Mouse (Mus musculus): ENCODE data around the gene Vps37c.
A peak's percentile ranks its signal among the peaks of the same experiment; 100 is the strongest.

Gene Vps37c

DNA sequence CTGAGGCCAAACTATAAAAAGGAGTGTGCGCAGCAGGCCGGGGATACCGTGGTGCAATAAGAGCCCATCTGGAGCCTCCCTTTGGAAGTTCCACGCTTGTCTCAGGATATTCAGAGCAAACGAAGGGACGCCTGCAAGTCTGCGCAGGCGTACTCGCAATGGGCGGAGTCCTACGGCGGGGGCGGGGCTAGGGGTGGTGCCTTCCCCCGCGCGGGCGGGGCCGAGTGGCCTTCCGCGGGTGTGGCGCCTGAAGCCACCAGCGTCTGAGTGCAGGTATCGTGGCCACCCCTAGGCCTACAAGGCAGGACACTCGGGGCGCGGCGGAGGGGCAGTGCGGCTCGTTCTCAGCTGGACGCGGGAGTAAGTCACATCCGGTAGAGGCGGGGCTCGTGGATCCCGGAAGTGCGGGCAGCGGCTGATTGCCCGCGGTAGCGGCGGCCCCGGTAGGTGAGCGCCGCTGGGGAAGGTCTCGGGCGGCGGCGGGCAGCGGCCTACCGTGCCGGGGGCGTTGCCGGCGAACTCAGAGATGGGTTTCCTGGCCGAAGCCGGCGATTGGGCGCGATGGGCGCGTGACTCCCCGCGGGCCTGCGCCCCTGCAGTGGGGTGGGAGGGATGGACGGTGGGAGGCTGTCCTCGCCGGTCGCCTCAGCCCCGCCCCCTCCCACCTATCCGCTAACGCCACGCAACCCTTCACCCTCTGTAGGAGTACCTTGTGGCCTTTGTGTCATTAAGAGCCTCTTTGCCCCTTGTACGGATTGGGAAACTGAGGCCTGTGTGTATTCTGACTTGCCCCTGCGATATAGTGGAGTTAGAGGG lies at the start of gene Vps37c:
Gene Vps37c (plus strand): TSS at position 199 of the 816 bp plus-strand sequence.
- DNase-seq (ENCODE audit: low read depth, low spot score), result peak; percentile 90
- H3K27me3 ChIP-seq (ENCODE audit: control insufficient read depth, insufficient read depth, low read length, poor library complexity, severe bottlenecking), result no peaks in the 10 kb centered on the region
- H3K36me3 ChIP-seq (ENCODE audit: control insufficient read depth, insufficient read depth, low read length, poor library complexity, severe bottlenecking), result no peaks in the 10 kb centered on the region

DNA sequence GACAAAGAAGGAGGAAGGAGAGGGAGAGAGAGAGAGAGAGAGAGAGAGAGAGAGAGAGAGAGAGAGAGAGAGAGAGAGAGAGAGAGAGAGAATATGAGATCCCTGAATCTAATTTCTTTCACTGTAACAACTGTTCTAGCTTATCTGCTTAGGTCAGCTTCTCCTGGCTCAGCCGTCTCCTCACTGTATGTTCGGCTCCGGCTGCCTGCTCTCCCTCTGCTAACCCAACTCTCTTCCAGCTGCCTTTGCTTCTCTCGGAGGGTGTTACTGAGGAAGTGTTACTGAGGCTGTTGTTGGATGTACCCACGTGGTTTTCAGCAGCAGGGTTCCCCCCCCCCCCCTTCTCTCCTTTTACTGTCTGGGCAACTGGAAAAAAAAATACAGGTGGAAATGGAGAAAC lies 48.5 kb upstream of the Vps37c start:
- DNase-seq (ENCODE audit: low read depth, low spot score), result no peak
- Histone ChIP-seq H3K27me3 (ENCODE audit: control insufficient read depth, insufficient read depth, low read length, poor library complexity, severe bottlenecking) (peaks cover 2% of the 10 kb centered on the region; the same call in 1 of the 2 replicates), H3K36me3 (ENCODE audit: control insufficient read depth, insufficient read depth, low read length, poor library complexity, severe bottlenecking) (no peaks in the 10 kb centered on the region)

DNA sequence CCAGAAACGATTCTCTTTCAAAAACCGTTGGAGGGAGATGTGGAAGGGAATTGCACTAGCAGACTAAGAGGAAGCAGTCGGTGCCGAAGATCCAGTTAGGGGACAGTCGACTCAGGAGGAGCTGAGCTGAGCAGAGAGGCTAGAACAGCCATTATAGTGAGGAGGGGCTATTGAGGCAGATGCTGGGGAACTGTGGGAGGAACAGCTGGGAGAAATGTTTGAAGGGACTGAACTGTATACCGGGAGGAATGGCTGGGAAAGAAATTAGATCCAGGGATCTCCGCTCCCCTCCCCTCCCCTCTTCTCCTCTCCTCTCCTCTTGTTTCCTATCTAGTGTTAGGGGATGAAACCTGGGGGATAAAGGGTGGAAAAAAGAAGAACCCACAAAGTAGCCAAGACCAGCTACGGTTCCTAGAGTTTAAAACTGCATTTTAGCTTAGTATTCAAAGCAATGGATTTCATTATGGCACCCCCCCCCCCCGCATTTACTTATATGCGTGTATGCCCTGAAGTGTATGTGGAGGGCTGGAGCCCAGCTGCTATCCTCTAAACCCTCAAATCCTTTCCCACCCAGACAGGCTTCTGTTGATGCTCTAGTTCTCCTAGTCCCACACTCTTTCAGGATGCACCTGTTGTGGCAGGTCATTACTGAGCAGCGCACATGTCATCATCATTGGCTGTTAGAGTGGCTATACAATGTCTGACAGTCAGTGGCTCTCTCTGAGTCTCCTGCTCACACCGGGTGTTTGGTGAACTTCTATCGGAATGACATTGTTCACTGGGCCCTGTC lies 47.8 kb upstream of the Vps37c start:
- peaks cover 2% of the 10 kb centered on the region; the same call in 1 of the 2 replicates for H3K27me3 ChIP-seq (ENCODE audit: control insufficient read depth, insufficient read depth, low read length, poor library complexity, severe bottlenecking)
- no peak for DNase-seq (ENCODE audit: low read depth, low spot score)
- H3K36me3 ChIP-seq (ENCODE audit: control insufficient read depth, insufficient read depth, low read length, poor library complexity, severe bottlenecking), result no peaks in the 10 kb centered on the region

DNA sequence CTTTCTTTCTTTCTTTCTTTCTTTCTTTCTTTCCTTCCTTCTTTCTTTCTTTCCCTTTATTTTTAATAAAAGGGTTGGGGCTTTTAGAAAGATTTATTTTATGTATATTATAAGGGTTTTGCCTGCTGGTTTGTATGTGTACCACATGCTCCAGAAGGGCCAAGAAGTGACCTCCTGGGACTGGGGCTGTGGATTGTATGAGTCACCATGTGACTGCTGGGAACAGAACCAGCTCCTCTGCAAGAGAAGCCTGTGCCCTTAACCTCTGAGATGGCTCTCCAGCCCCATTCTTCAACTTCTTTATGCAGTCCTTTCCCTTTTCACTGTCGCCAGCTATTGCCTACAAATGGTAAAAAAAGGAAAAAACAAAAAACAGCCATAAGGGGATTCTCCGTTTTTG lies 42.9 kb upstream of the Vps37c start:
- no peaks in the 10 kb centered on the region for H3K36me3 ChIP-seq (ENCODE audit: control insufficient read depth, insufficient read depth, low read length, poor library complexity, severe bottlenecking)
- H3K27me3 ChIP-seq (ENCODE audit: control insufficient read depth, insufficient read depth, low read length, poor library complexity, severe bottlenecking), result no peaks in the 10 kb centered on the region; the same call in 1 of the 2 replicates
- DNase-seq (ENCODE audit: low read depth, low spot score), result no peak

DNA sequence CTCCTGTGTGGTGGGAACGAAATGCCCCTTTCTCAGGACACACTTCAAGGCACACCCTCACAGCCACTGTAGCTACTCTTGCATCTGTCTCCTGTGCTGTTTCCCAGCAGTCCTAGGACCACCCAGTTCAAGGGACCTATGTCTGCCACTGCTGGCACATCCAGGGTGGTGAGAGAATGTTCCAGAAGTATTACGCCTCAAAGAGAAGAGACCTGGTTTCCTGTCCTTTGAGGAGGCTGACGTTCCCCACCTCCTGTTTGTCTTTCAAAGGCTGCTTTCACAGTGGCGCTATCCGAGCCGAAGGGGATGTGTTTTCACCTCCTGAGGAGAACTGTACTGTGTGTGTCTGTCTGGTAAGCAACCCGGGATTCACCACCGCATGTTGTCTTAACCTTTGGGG lies 40.4 kb upstream of the Vps37c start:
- DNase-seq (ENCODE audit: low read depth, low spot score), result no peak
- H3K27me3 ChIP-seq (ENCODE audit: control insufficient read depth, insufficient read depth, low read length, poor library complexity, severe bottlenecking), result no peaks in the 10 kb centered on the region
- no peaks in the 10 kb centered on the region for H3K36me3 ChIP-seq (ENCODE audit: control insufficient read depth, insufficient read depth, low read length, poor library complexity, severe bottlenecking)

DNA sequence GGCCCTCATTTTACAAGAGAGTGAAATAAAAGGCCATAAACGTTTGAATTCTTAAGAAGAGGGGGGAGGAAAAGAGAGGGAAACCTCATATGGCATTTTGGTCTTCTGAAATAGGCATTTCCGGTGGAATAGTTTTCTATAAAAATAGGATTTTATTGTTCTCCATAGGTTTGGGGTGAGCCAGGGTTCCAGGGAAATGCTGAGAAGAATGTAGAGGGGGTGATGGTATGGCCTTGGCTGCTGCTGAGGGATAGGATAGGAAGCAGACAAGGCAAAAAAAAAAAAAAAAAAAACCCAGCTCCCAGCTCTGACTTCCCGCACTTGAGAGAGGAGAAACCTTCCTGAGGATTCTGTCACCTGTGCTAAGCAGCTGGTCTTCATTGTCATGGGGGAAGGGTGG lies 32.5 kb upstream of the Vps37c start:
- no peak for DNase-seq (ENCODE audit: low read depth, low spot score)
- no peaks in the 10 kb centered on the region for H3K36me3 ChIP-seq (ENCODE audit: control insufficient read depth, insufficient read depth, low read length, poor library complexity, severe bottlenecking)

DNA sequence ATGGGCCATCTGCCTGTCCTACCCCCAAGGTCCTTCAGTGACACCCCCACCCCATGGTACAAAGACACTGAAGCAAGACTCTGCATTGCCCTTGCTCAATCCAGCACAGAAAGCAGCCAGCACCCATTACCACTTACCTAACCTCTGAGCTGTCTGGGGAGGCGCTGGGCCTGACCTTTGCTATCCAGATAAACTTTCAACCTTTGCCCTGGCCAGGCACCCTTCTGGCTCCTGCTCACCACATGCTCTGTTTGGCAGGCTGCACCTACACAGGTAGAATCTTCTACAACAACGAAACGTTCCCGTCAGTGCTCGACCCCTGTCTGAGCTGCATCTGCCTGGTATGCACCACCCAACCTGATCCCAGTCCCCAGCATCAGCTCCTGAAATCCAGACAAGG lies 30.8 kb upstream of the Vps37c start:
- no peak for DNase-seq (ENCODE audit: low read depth, low spot score)
- H3K36me3 ChIP-seq (ENCODE audit: control insufficient read depth, insufficient read depth, low read length, poor library complexity, severe bottlenecking), result no peaks in the 10 kb centered on the region
- no peaks in the 10 kb centered on the region for H3K27me3 ChIP-seq (ENCODE audit: control insufficient read depth, insufficient read depth, low read length, poor library complexity, severe bottlenecking)

More for the DNA sequence above, 32.5 kb upstream of the Vps37c start:
- H3K27me3 ChIP-seq (ENCODE audit: control insufficient read depth, insufficient read depth, low read length, poor library complexity, severe bottlenecking), result no peaks in the 10 kb centered on the region

DNA sequence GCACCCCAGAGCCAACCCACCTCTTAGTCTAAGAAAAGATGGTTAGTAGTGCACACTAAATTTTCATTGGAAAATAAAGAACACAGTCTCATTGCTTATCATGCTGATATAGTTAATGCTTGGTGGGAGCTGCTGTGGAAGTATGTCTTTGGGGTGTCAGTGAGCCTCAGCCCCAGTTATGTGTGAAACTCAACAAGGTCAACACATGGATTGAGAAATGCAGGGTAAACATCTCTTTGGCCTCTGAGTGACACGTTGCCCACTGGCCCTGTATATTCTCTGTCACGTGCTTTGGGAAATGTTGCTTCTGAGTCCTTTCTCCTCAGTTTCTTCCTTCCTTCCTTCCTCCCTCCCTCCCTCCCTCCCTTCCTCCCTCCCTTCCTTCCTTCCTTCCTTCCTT lies 30.1 kb upstream of the Vps37c start:
- H3K27me3 ChIP-seq (ENCODE audit: control insufficient read depth, insufficient read depth, low read length, poor library complexity, severe bottlenecking), result no peaks in the 10 kb centered on the region
- H3K36me3 ChIP-seq (ENCODE audit: control insufficient read depth, insufficient read depth, low read length, poor library complexity, severe bottlenecking), result no peaks in the 10 kb centered on the region
- DNase-seq (ENCODE audit: low read depth, low spot score), result no peak

DNA sequence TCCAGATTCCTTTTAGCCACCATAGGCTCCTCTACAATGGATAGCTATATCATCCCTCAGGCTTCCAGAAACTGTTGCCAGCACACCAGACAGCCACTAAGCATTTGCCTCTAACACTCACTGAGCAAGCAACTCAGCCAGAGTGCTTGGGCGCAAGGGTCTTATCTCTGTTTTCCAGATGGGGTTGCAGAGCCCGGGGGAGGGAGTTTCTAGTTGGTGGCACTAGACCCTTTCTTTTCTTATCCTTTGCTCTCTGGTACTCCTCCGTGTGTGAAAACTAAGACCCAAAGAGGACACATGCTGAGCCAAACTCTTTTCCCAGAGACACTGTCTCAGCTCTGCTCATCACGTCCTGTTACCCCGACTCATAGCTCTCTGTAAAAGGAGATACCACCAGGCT lies 27.2 kb upstream of the Vps37c start:
- H3K27me3 ChIP-seq (ENCODE audit: control insufficient read depth, insufficient read depth, low read length, poor library complexity, severe bottlenecking), result no peaks in the 10 kb centered on the region
- DNase-seq (ENCODE audit: low read depth, low spot score), result no peak
- H3K36me3 ChIP-seq (ENCODE audit: control insufficient read depth, insufficient read depth, low read length, poor library complexity, severe bottlenecking), result no peaks in the 10 kb centered on the region

DNA sequence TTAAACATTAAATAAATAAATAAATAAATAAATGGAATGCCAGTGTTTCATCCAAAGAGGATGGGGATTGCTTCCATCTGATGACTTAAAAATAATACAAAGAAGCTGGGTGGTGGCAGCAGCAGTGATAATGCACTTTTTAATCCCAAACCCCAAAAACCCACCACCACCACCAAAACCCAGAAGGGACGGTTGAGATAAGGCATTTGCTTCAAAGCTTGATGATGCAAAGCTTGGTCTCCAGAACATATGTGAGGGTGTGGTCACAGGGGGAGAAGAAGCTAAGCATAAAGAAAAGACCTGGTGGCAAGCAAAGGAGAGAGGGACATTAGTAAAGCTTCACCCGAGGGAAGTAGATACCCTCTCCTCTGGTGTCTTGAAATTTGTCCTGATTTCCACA lies 26.6 kb upstream of the Vps37c start:
- no peaks in the 10 kb centered on the region for H3K27me3 ChIP-seq (ENCODE audit: control insufficient read depth, insufficient read depth, low read length, poor library complexity, severe bottlenecking)
- no peaks in the 10 kb centered on the region for H3K36me3 ChIP-seq (ENCODE audit: control insufficient read depth, insufficient read depth, low read length, poor library complexity, severe bottlenecking)
- no peak for DNase-seq (ENCODE audit: low read depth, low spot score)

DNA sequence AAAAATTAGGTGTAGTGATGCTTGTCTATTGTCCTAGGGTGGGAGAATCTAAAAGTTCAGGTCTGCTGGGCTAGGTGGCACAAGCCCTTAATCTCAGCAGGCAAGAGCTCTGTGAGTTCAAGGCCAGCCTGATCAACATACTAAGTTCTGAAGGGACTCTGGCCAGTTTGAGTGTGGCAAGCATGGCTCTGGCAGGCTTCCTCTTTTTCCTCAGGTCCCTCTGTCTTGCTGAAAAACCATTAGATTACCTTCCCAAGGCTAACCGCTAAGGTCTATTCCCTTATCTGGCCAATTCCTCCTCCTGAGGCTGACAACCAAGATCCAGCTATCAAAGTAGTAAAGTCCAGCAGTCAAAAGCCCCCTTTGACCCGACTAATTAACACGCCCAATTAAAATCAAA lies 25.9 kb upstream of the Vps37c start:
- Histone ChIP-seq H3K27me3 (ENCODE audit: control insufficient read depth, insufficient read depth, low read length, poor library complexity, severe bottlenecking) (no peaks in the 10 kb centered on the region), H3K36me3 (ENCODE audit: control insufficient read depth, insufficient read depth, low read length, poor library complexity, severe bottlenecking) (no peaks in the 10 kb centered on the region)
- no peak for DNase-seq (ENCODE audit: low read depth, low spot score)

DNA sequence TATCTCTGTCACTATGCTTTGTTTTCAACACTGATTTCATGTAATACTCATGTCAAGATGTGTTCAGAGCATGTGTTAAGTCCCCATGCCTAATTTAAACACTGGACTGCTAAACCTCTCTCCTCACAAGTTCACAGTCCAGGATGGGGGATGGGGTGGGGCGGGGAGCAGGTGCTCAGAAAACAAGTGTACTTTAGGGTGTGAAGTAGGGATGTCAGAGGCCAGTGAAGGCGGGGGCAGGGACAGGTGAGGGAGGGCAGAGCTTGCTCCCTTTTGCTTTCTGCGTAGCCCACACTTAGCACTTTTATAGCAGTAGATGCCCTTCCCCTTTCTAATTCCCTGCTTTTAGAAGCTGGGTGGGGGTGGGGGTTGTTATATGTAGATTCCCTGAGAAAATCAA lies 23.4 kb upstream of the Vps37c start:
- Histone ChIP-seq H3K36me3 (ENCODE audit: control insufficient read depth, insufficient read depth, low read length, poor library complexity, severe bottlenecking) (no peaks in the 10 kb centered on the region), H3K27me3 (ENCODE audit: control insufficient read depth, insufficient read depth, low read length, poor library complexity, severe bottlenecking) (no peaks in the 10 kb centered on the region)
- DNase-seq (ENCODE audit: low read depth, low spot score), result no peak

DNA sequence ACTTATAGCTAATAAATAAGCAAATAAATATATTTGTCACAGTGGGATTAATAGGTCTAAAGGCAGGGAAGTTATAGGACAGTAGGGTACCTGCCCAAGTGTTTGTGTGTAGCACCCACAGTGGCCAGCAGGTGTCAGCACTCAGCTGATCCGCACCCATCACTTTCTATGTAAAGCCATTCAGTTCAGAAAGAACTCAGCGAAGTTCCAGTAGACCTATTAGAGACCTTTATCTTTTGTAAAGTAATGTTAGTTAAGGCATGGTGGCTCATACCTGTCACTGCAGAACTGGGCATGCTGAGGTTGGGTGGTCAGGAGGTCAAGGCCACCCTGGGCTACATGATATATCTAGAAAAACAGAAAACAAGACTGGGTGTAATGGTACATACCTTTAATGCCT lies 23.0 kb upstream of the Vps37c start:
- Histone ChIP-seq H3K27me3 (ENCODE audit: control insufficient read depth, insufficient read depth, low read length, poor library complexity, severe bottlenecking) (no peaks in the 10 kb centered on the region), H3K36me3 (ENCODE audit: control insufficient read depth, insufficient read depth, low read length, poor library complexity, severe bottlenecking) (no peaks in the 10 kb centered on the region)
- DNase-seq (ENCODE audit: low read depth, low spot score), result peak; percentile 79

DNA sequence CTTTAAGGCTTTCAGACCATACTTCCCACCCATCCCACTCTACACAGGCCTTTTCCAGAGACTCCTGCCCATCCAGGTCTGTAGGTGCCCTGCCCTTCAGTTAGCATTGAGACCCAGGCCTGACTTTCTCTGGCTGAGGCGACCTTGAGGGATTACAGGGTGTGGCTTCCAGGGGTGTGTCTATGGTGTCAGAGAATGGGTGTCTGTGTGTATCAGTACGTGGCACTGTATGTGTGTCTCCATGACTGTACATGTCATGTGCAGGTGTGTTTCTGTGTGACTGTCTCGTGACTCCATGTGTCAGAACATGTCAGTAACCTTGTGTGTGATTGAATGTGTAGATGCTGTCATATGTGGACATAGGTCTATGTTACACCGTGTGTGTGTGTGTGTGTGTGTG lies 17.2 kb upstream of the Vps37c start:
- H3K27me3 ChIP-seq (ENCODE audit: control insufficient read depth, insufficient read depth, low read length, poor library complexity, severe bottlenecking), result no peaks in the 10 kb centered on the region
- DNase-seq (ENCODE audit: low read depth, low spot score), result no peak
- no peaks in the 10 kb centered on the region for H3K36me3 ChIP-seq (ENCODE audit: control insufficient read depth, insufficient read depth, low read length, poor library complexity, severe bottlenecking)

DNA sequence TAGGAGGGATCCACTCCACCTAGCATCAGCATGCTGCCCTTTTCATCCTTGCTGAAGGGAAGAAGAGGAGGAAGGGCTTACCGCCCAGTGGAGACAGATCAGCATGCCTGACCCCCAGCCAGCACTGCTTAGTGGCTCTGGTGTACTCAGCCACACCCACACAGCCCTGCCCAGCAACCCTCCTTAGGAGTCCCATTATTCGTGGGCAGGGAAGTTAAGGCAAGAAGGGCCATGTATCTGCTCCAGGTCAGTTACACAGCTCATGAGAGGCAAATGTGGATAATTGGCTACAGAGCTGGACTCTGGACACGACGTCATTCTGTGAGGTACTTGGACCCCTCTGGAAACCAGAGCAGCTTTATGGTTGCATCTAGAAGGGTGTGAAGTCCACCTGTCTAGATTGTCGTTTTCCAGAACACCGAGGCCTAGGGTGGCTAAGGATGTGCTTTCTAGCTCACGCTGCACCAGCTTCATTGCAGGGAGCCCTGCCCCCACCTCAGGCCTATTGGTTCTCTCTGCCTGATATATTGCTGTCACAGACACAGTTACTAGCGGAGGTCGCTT lies 16.6 kb upstream of the Vps37c start:
- Histone ChIP-seq H3K27me3 (ENCODE audit: control insufficient read depth, insufficient read depth, low read length, poor library complexity, severe bottlenecking) (no peaks in the 10 kb centered on the region), H3K36me3 (ENCODE audit: control insufficient read depth, insufficient read depth, low read length, poor library complexity, severe bottlenecking) (no peaks in the 10 kb centered on the region)
- DNase-seq (ENCODE audit: low read depth, low spot score), result no peak

Measured in splenic B cell, adult 2 months (primary cell).